Mouse (Mus musculus) neutrophil, adult 5-6 weeks (primary cell): ENCODE measurements around the gene Eef1a2. TPM values are rescaled to one million over a fixed set of nuclear protein-coding genes. Genes with fewer than 3 reads are reported as not detected.
"Not testable (repeated sequence)": the region's sequence is repeated elsewhere in the genome, so short reads cannot be mapped to it uniquely, and the experiment has no call there.

ENCODE experiments used
- ATAC-seq: fragments of 151-379, 151-347 bp; 2 replicates; pipeline ENCODE4 v1.8.0; 2017; ENCODE audit warnings: mild to moderate bottlenecking, moderate TSS enrichment; ENCODE audit not compliant: insufficient number of reproducible peaks, poor library complexity, low FRiP score, severe bottlenecking; ENCODE audit errors: extremely low read depth
- total RNA-seq: library from RNA; stranded (forward); fragments of 200-1000 nt; gene quantifications from 2 replicates; pipeline ENCODE4 v1.2.3, GENCODE M21; 2017

Gene Eef1a2
- total RNA-seq: not detected in 2 replicates

- no peak for ATAC-seq
These were observed at the start of gene Eef1a2 for GRCm38 (mm10) chr2:181156248-181157121. TSS of gene Eef1a2 (minus strand) at chr2:181157014.

GRCm38 (mm10) chr2:181206118-181206517 is 49.3 kb upstream of the Eef1a2 start:
- ATAC-seq: no peak

- ATAC-seq: no peak
These were observed 48.9 kb upstream of the Eef1a2 start for GRCm38 (mm10) chr2:181205678-181206077.

GRCm38 (mm10) chr2:181202886-181203285 is 46.1 kb upstream of the Eef1a2 start:
- no peak for ATAC-seq

- ATAC-seq: no peak
These were observed 45.6 kb upstream of the Eef1a2 start, which contains the start of gene Ptk6 for GRCm38 (mm10) chr2:181202422-181202821. TSS of gene Ptk6 (minus strand) at chr2:181202789.

GRCm38 (mm10) chr2:181201606-181202005 is 44.8 kb upstream of the Eef1a2 start:
- ATAC-seq: no peak

- ATAC-seq: no peak
These were observed 40.0 kb upstream of the Eef1a2 start for GRCm38 (mm10) chr2:181196628-181197300.

GRCm38 (mm10) chr2:181193044-181193443 is 36.2 kb upstream of the Eef1a2 start:
- ATAC-seq: peak; percentile 51; the same call in 1 of the 2 replicates

- ATAC-seq: no peak
These were observed 35.1 kb upstream of the Eef1a2 start for GRCm38 (mm10) chr2:181191936-181192335.

GRCm38 (mm10) chr2:181191385-181191784 is 34.6 kb upstream of the Eef1a2 start:
- ATAC-seq: not testable (repeated sequence)

GRCm38 (mm10) chr2:181189321-181189720 is 32.5 kb upstream of the Eef1a2 start:
- no peak for ATAC-seq

- peak; percentile 50 for ATAC-seq
These were observed 31.9 kb upstream of the Eef1a2 start for GRCm38 (mm10) chr2:181188681-181189080.

GRCm38 (mm10) chr2:181187121-181188000 is 30.5 kb upstream of the Eef1a2 start, which contains the start of gene Ppdpf:
TSS of gene Ppdpf (plus strand) at chr2:181187247.
- peak; percentile 78 for ATAC-seq

GRCm38 (mm10) chr2:181186635-181187034 is 29.8 kb upstream of the Eef1a2 start:
- ATAC-seq: peak; percentile 71

- no peak for ATAC-seq
These were observed 24.1 kb upstream of the Eef1a2 start for GRCm38 (mm10) chr2:181180898-181181297.

GRCm38 (mm10) chr2:181178471-181178870 is 21.7 kb upstream of the Eef1a2 start:
- ATAC-seq: no peak

GRCm38 (mm10) chr2:181178015-181178414 is 21.2 kb upstream of the Eef1a2 start:
- ATAC-seq: no peak

- ATAC-seq: no peak
These were observed 17.8 kb upstream of the Eef1a2 start for GRCm38 (mm10) chr2:181174646-181175045.

- ATAC-seq: no peak
These were observed 9.7 kb upstream of the Eef1a2 start for GRCm38 (mm10) chr2:181166469-181166868.
